Mouse (Mus musculus): ENCODE results near the gene Rtn4. TPM values are rescaled to one million over a fixed set of nuclear protein-coding genes. Genes with fewer than 3 reads are reported as not detected.
A peak's percentile ranks its signal among the peaks of the same experiment; 100 is the strongest.
"Not testable (repeated sequence)": the region's sequence is repeated elsewhere in the genome, so short reads cannot be mapped to it uniquely, and the experiment has no call there.

Gene Rtn4
- polyA plus RNA-seq (2011; ENCODE audit: insufficient read length, low read depth, missing spikeins) = 773 and 1,145 TPM in 2 replicates

- TF ChIP-seq CTCF (IDR thresholded peaks at IDR 0.05; ENCODE audit: borderline replicate concordance, insufficient read depth, low read length) = no peak
- peak; percentile 99 for TF ChIP-seq POLR2A (IDR thresholded peaks at IDR 0.05; ENCODE audit: low read depth, low read length)
- H3K27ac ChIP-seq (ENCODE audit: insufficient read depth, low read length) = peak within 1 kb of the TSS; percentile 97
- H3K4me1 ChIP-seq (ENCODE audit: control insufficient read depth, insufficient read depth, low read length) = no peaks in the 10 kb centered on the region
- peak within 1 kb of the TSS; percentile 99 for H3K4me3 ChIP-seq (ENCODE audit: insufficient read depth, low read length)
Observed at GRCm38 (mm10) chr11:29692683-29693272, at the start of gene Rtn4. Gene Rtn4 (plus strand): TSS chr11:29692947.

GRCm38 (mm10) chr11:29644421-29644820 lies 48.3 kb upstream of the Rtn4 start:
- Histone ChIP-seq H3K27ac (ENCODE audit: insufficient read depth, low read length) (no peak overlapping the region), H3K4me3 (ENCODE audit: insufficient read depth, low read length) (no peak overlapping the region), H3K4me1 (ENCODE audit: control insufficient read depth, insufficient read depth, low read length) (peaks cover 4% of the 10 kb centered on the region; the same call in 1 of the 2 replicates)
- no peak for TF ChIP-seq CTCF (IDR thresholded peaks at IDR 0.05; ENCODE audit: borderline replicate concordance, insufficient read depth, low read length)
- TF ChIP-seq POLR2A (IDR thresholded peaks at IDR 0.05; ENCODE audit: low read depth, low read length) = no peak

- no peak overlapping the region for H3K4me3 ChIP-seq (ENCODE audit: insufficient read depth, low read length)
- peaks cover 4% of the 10 kb centered on the region; the same call in 1 of the 2 replicates for H3K4me1 ChIP-seq (ENCODE audit: control insufficient read depth, insufficient read depth, low read length)
- peak overlapping the region; percentile 29; the same call in 1 of the 2 replicates for H3K27ac ChIP-seq (ENCODE audit: insufficient read depth, low read length)
- TF ChIP-seq CTCF (IDR thresholded peaks at IDR 0.05; ENCODE audit: borderline replicate concordance, insufficient read depth, low read length) = no peak
- TF ChIP-seq POLR2A (IDR thresholded peaks at IDR 0.05; ENCODE audit: low read depth, low read length) = no peak
Observed at GRCm38 (mm10) chr11:29645411-29646066, 47.2 kb upstream of the Rtn4 start.

GRCm38 (mm10) chr11:29647568-29648319 lies 45.0 kb upstream of the Rtn4 start:
- H3K4me1 ChIP-seq (ENCODE audit: control insufficient read depth, insufficient read depth, low read length) = peaks cover 4% of the 10 kb centered on the region; the same call in 1 of the 2 replicates
- no peak for TF ChIP-seq CTCF (IDR thresholded peaks at IDR 0.05; ENCODE audit: borderline replicate concordance, insufficient read depth, low read length)
- no peak for TF ChIP-seq POLR2A (IDR thresholded peaks at IDR 0.05; ENCODE audit: low read depth, low read length)

GRCm38 (mm10) chr11:29655381-29655780 lies 37.4 kb upstream of the Rtn4 start:
- H3K4me1 ChIP-seq (ENCODE audit: control insufficient read depth, insufficient read depth, low read length); H3K4me3 ChIP-seq (ENCODE audit: insufficient read depth, low read length); H3K27ac ChIP-seq (ENCODE audit: insufficient read depth, low read length): not testable (repeated sequence)

More at GRCm38 (mm10) chr11:29647568-29648319, 45.0 kb upstream of the Rtn4 start:
- Histone ChIP-seq H3K4me3 (ENCODE audit: insufficient read depth, low read length) (no peak overlapping the region), H3K27ac (ENCODE audit: insufficient read depth, low read length) (no peak overlapping the region)

- TF ChIP-seq POLR2A (IDR thresholded peaks at IDR 0.05; ENCODE audit: low read depth, low read length) = no peak
- TF ChIP-seq CTCF (IDR thresholded peaks at IDR 0.05; ENCODE audit: borderline replicate concordance, insufficient read depth, low read length) = no peak
- H3K4me3 ChIP-seq (ENCODE audit: insufficient read depth, low read length) = no peak overlapping the region
- no peaks in the 10 kb centered on the region for H3K4me1 ChIP-seq (ENCODE audit: control insufficient read depth, insufficient read depth, low read length)
- no peak overlapping the region for H3K27ac ChIP-seq (ENCODE audit: insufficient read depth, low read length)
Observed at GRCm38 (mm10) chr11:29660740-29661139, 32.0 kb upstream of the Rtn4 start.

GRCm38 (mm10) chr11:29667634-29668033 lies 25.1 kb upstream of the Rtn4 start:
- Histone ChIP-seq H3K4me1 (ENCODE audit: control insufficient read depth, insufficient read depth, low read length) (no peaks in the 10 kb centered on the region), H3K4me3 (ENCODE audit: insufficient read depth, low read length) (no peak overlapping the region), H3K27ac (ENCODE audit: insufficient read depth, low read length) (no peak overlapping the region)
- no peak for TF ChIP-seq POLR2A (IDR thresholded peaks at IDR 0.05; ENCODE audit: low read depth, low read length)

GRCm38 (mm10) chr11:29669706-29670105 lies 23.0 kb upstream of the Rtn4 start:
- H3K4me3 ChIP-seq (ENCODE audit: insufficient read depth, low read length) = no peak overlapping the region
- TF ChIP-seq CTCF (IDR thresholded peaks at IDR 0.05; ENCODE audit: borderline replicate concordance, insufficient read depth, low read length) (no peak), POLR2A (IDR thresholded peaks at IDR 0.05; ENCODE audit: low read depth, low read length) (no peak)
- H3K4me1 ChIP-seq (ENCODE audit: control insufficient read depth, insufficient read depth, low read length) = peaks cover 3% of the 10 kb centered on the region; the same call in 1 of the 2 replicates
- H3K27ac ChIP-seq (ENCODE audit: insufficient read depth, low read length) = no peak overlapping the region

- no peak overlapping the region for H3K27ac ChIP-seq (ENCODE audit: insufficient read depth, low read length)
- no peak overlapping the region for H3K4me3 ChIP-seq (ENCODE audit: insufficient read depth, low read length)
- peaks cover 8% of the 10 kb centered on the region for H3K4me1 ChIP-seq (ENCODE audit: control insufficient read depth, insufficient read depth, low read length)
- TF ChIP-seq POLR2A (IDR thresholded peaks at IDR 0.05; ENCODE audit: low read depth, low read length) (no peak), CTCF (IDR thresholded peaks at IDR 0.05; ENCODE audit: borderline replicate concordance, insufficient read depth, low read length) (no peak)
Observed at GRCm38 (mm10) chr11:29673359-29673758, 19.4 kb upstream of the Rtn4 start.

- Histone ChIP-seq H3K27ac (ENCODE audit: insufficient read depth, low read length) (no peak overlapping the region), H3K4me3 (ENCODE audit: insufficient read depth, low read length) (no peak overlapping the region), H3K4me1 (ENCODE audit: control insufficient read depth, insufficient read depth, low read length) (peaks cover 8% of the 10 kb centered on the region)
- TF ChIP-seq POLR2A (IDR thresholded peaks at IDR 0.05; ENCODE audit: low read depth, low read length) = no peak
- TF ChIP-seq CTCF (IDR thresholded peaks at IDR 0.05; ENCODE audit: borderline replicate concordance, insufficient read depth, low read length) = no peak
Observed at GRCm38 (mm10) chr11:29676718-29677117, 16.0 kb upstream of the Rtn4 start.
